Mouse (Mus musculus): Measurements from ENCODE around the gene Gins3. TPM values are rescaled to one million over a fixed set of nuclear protein-coding genes. Genes with fewer than 3 reads are reported as not detected.
"Not testable (repeated sequence)": the region's sequence is repeated elsewhere in the genome, so short reads cannot be mapped to it uniquely, and the experiment has no call there.

Gene Gins3
- polyA plus RNA-seq, 1 experiment from 2014 or later: 8.1 TPM

GRCm38 (mm10) chr8:95599861-95600260 lies 33.4 kb upstream of the Gins3 start:
- DNase-seq (peak; percentile 87), ATAC-seq (ENCODE audit: low FRiP score, low TSS enrichment) (no peak)
- 10% methylated on average over 11 of the region's 11 CpGs for WGBS
- no peaks in the 10 kb centered on the region for H3K9me3 ChIP-seq (ENCODE audit: control insufficient read depth, low read length)
- H3K27ac ChIP-seq (replicated peaks; ENCODE audit: low read depth, low read length): no peak overlapping the region
- no peaks in the 10 kb centered on the region for H3K27me3 ChIP-seq (ENCODE audit: control insufficient read depth, insufficient read depth, low read length)
- H3K4me3 ChIP-seq (replicated peaks; ENCODE audit: low read depth, low read length): no peak overlapping the region
- no peak overlapping the region for H3K9ac ChIP-seq (replicated peaks; ENCODE audit: low read length)
- no peaks in the 10 kb centered on the region for H3K4me1 ChIP-seq (ENCODE audit: control insufficient read depth, insufficient read depth, low read length)
- H3K36me3 ChIP-seq (ENCODE audit: control insufficient read depth, insufficient read depth, low read length): no peaks in the 10 kb centered on the region
- no peak overlapping the region for H3K4me2 ChIP-seq (ENCODE audit: low read length)

GRCm38 (mm10) chr8:95601306-95601705 lies 31.9 kb upstream of the Gins3 start:
- ATAC-seq (ENCODE audit: low FRiP score, low TSS enrichment): no peak
- 74% methylated on average over 15 of the region's 15 CpGs for WGBS
- no peak overlapping the region for H3K9ac ChIP-seq (replicated peaks; ENCODE audit: low read length)
- no peak overlapping the region for H3K27ac ChIP-seq (replicated peaks; ENCODE audit: low read depth, low read length)
- no peaks in the 10 kb centered on the region for H3K36me3 ChIP-seq (ENCODE audit: control insufficient read depth, insufficient read depth, low read length)
- no peaks in the 10 kb centered on the region for H3K9me3 ChIP-seq (ENCODE audit: control insufficient read depth, low read length)
- H3K4me1 ChIP-seq (ENCODE audit: control insufficient read depth, insufficient read depth, low read length): no peaks in the 10 kb centered on the region
- no peaks in the 10 kb centered on the region for H3K27me3 ChIP-seq (ENCODE audit: control insufficient read depth, insufficient read depth, low read length)
- H3K4me2 ChIP-seq (ENCODE audit: low read length): no peak overlapping the region
- DNase-seq: no peak
- H3K4me3 ChIP-seq (replicated peaks; ENCODE audit: low read depth, low read length): no peak overlapping the region

GRCm38 (mm10) chr8:95602168-95602567 lies 31.1 kb upstream of the Gins3 start:
- Histone ChIP-seq H3K4me3 (replicated peaks; ENCODE audit: low read depth, low read length) (no peak overlapping the region), H3K9me3 (ENCODE audit: control insufficient read depth, low read length) (no peaks in the 10 kb centered on the region), H3K27ac (replicated peaks; ENCODE audit: low read depth, low read length) (no peak overlapping the region), H3K9ac (replicated peaks; ENCODE audit: low read length) (no peak overlapping the region), H3K36me3 (ENCODE audit: control insufficient read depth, insufficient read depth, low read length) (no peaks in the 10 kb centered on the region), H3K27me3 (ENCODE audit: control insufficient read depth, insufficient read depth, low read length) (no peaks in the 10 kb centered on the region), H3K4me1 (ENCODE audit: control insufficient read depth, insufficient read depth, low read length) (no peaks in the 10 kb centered on the region), H3K4me2 (ENCODE audit: low read length) (no peak overlapping the region)
- DNase-seq: no peak
- 70% methylated on average over 2 of the region's 2 CpGs for WGBS
- no peak for ATAC-seq (ENCODE audit: low FRiP score, low TSS enrichment)

- WGBS: 24% methylated on average over 4 of the region's 5 CpGs
- not testable (repeated sequence) for H3K9ac ChIP-seq (replicated peaks; ENCODE audit: low read length); H3K4me1 ChIP-seq (ENCODE audit: control insufficient read depth, insufficient read depth, low read length)
Observed at GRCm38 (mm10) chr8:95606509-95606908, 26.7 kb upstream of the Gins3 start.

GRCm38 (mm10) chr8:95607210-95607609 lies 26.0 kb upstream of the Gins3 start:
- no peak overlapping the region for H3K27ac ChIP-seq (replicated peaks; ENCODE audit: low read depth, low read length)
- 57% methylated on average over 9 of the region's 9 CpGs for WGBS
- no peak overlapping the region for H3K4me2 ChIP-seq (ENCODE audit: low read length)
- DNase-seq (no peak), ATAC-seq (ENCODE audit: low FRiP score, low TSS enrichment) (no peak)
- H3K9me3 ChIP-seq (ENCODE audit: control insufficient read depth, low read length): no peaks in the 10 kb centered on the region
- H3K27me3 ChIP-seq (ENCODE audit: control insufficient read depth, insufficient read depth, low read length): no peaks in the 10 kb centered on the region
- no peak overlapping the region for H3K9ac ChIP-seq (replicated peaks; ENCODE audit: low read length)
- no peaks in the 10 kb centered on the region for H3K36me3 ChIP-seq (ENCODE audit: control insufficient read depth, insufficient read depth, low read length)
- H3K4me3 ChIP-seq (replicated peaks; ENCODE audit: low read depth, low read length): no peak overlapping the region
- H3K4me1 ChIP-seq (ENCODE audit: control insufficient read depth, insufficient read depth, low read length): 0 out of 2 replicates have a peak, but pooled peaks cover 4% of the 10 kb centered on the region

More at GRCm38 (mm10) chr8:95606509-95606908, 26.7 kb upstream of the Gins3 start:
- H3K27ac ChIP-seq (replicated peaks; ENCODE audit: low read depth, low read length); H3K4me3 ChIP-seq (replicated peaks; ENCODE audit: low read depth, low read length); H3K27me3 ChIP-seq (ENCODE audit: control insufficient read depth, insufficient read depth, low read length); ATAC-seq (ENCODE audit: low FRiP score, low TSS enrichment); H3K9me3 ChIP-seq (ENCODE audit: control insufficient read depth, low read length); H3K4me2 ChIP-seq (ENCODE audit: low read length); H3K36me3 ChIP-seq (ENCODE audit: control insufficient read depth, insufficient read depth, low read length): not testable (repeated sequence)
- peak; percentile 24 for DNase-seq

- ATAC-seq (ENCODE audit: low FRiP score, low TSS enrichment) (no peak), DNase-seq (no peak)
- H3K27me3 ChIP-seq (ENCODE audit: control insufficient read depth, insufficient read depth, low read length): no peaks in the 10 kb centered on the region
- H3K4me2 ChIP-seq (ENCODE audit: low read length): no peak overlapping the region
- H3K9ac ChIP-seq (replicated peaks; ENCODE audit: low read length): no peak overlapping the region
- H3K9me3 ChIP-seq (ENCODE audit: control insufficient read depth, low read length): no peaks in the 10 kb centered on the region
- no peak overlapping the region for H3K4me3 ChIP-seq (replicated peaks; ENCODE audit: low read depth, low read length)
- H3K4me1 ChIP-seq (ENCODE audit: control insufficient read depth, insufficient read depth, low read length): 0 out of 2 replicates have a peak, but pooled peaks cover 4% of the 10 kb centered on the region
- no peaks in the 10 kb centered on the region for H3K36me3 ChIP-seq (ENCODE audit: control insufficient read depth, insufficient read depth, low read length)
- 95% methylated on average over 5 of the region's 5 CpGs for WGBS
- H3K27ac ChIP-seq (replicated peaks; ENCODE audit: low read depth, low read length): no peak overlapping the region
Observed at GRCm38 (mm10) chr8:95609406-95609805, 23.8 kb upstream of the Gins3 start.

GRCm38 (mm10) chr8:95610749-95611148 lies 22.5 kb upstream of the Gins3 start:
- no peaks in the 10 kb centered on the region for H3K27me3 ChIP-seq (ENCODE audit: control insufficient read depth, insufficient read depth, low read length)
- H3K4me2 ChIP-seq (ENCODE audit: low read length): no peak overlapping the region
- no peak overlapping the region for H3K4me3 ChIP-seq (replicated peaks; ENCODE audit: low read depth, low read length)
- no peak overlapping the region for H3K9ac ChIP-seq (replicated peaks; ENCODE audit: low read length)
- ATAC-seq (ENCODE audit: low FRiP score, low TSS enrichment) (no peak), DNase-seq (no peak)
- WGBS: 87% methylated on average over 14 of the region's 14 CpGs
- H3K27ac ChIP-seq (replicated peaks; ENCODE audit: low read depth, low read length): no peak overlapping the region
- H3K4me1 ChIP-seq (ENCODE audit: control insufficient read depth, insufficient read depth, low read length): 0 out of 2 replicates have a peak, but pooled peaks cover 4% of the 10 kb centered on the region
- H3K9me3 ChIP-seq (ENCODE audit: control insufficient read depth, low read length): no peaks in the 10 kb centered on the region
- H3K36me3 ChIP-seq (ENCODE audit: control insufficient read depth, insufficient read depth, low read length): no peaks in the 10 kb centered on the region

- Histone ChIP-seq H3K27ac (replicated peaks; ENCODE audit: low read depth, low read length) (no peak overlapping the region), H3K36me3 (ENCODE audit: control insufficient read depth, insufficient read depth, low read length) (no peaks in the 10 kb centered on the region), H3K4me3 (replicated peaks; ENCODE audit: low read depth, low read length) (no peak overlapping the region), H3K4me1 (ENCODE audit: control insufficient read depth, insufficient read depth, low read length) (0 out of 2 replicates have a peak, but pooled peaks cover 4% of the 10 kb centered on the region), H3K9me3 (ENCODE audit: control insufficient read depth, low read length) (no peaks in the 10 kb centered on the region), H3K4me2 (ENCODE audit: low read length) (0 out of 2 replicates have a peak overlapping the region, but pooled peaks have one; percentile 4), H3K9ac (replicated peaks; ENCODE audit: low read length) (no peak overlapping the region), H3K27me3 (ENCODE audit: control insufficient read depth, insufficient read depth, low read length) (no peaks in the 10 kb centered on the region)
- 59% methylated on average over 5 of the region's 5 CpGs for WGBS
- DNase-seq (no peak), ATAC-seq (ENCODE audit: low FRiP score, low TSS enrichment) (no peak)
Observed at GRCm38 (mm10) chr8:95611769-95612168, 21.5 kb upstream of the Gins3 start.

GRCm38 (mm10) chr8:95616383-95616782 lies 16.9 kb upstream of the Gins3 start:
- ATAC-seq (ENCODE audit: low FRiP score, low TSS enrichment) (no peak), DNase-seq (no peak)
- no peaks in the 10 kb centered on the region for H3K27me3 ChIP-seq (ENCODE audit: control insufficient read depth, insufficient read depth, low read length)
- no peak overlapping the region for H3K9ac ChIP-seq (replicated peaks; ENCODE audit: low read length)
- 0 out of 2 replicates have a peak, but pooled peaks cover 4% of the 10 kb centered on the region for H3K4me1 ChIP-seq (ENCODE audit: control insufficient read depth, insufficient read depth, low read length)
- no peak overlapping the region for H3K4me2 ChIP-seq (ENCODE audit: low read length)
- no peaks in the 10 kb centered on the region for H3K36me3 ChIP-seq (ENCODE audit: control insufficient read depth, insufficient read depth, low read length)
- no peak overlapping the region for H3K27ac ChIP-seq (replicated peaks; ENCODE audit: low read depth, low read length)
- no peak overlapping the region for H3K4me3 ChIP-seq (replicated peaks; ENCODE audit: low read depth, low read length)
- H3K9me3 ChIP-seq (ENCODE audit: control insufficient read depth, low read length): no peaks in the 10 kb centered on the region
- WGBS: 93% methylated on average over 7 of the region's 7 CpGs
